Mouse (Mus musculus): ENCODE results near the gene Asxl1. TPM values are rescaled to one million over a fixed set of nuclear protein-coding genes. Genes with fewer than 3 reads are reported as not detected.

The Asxl1 gene
- polyA plus RNA-seq, 1 experiment from 2014 or later: 17.0 TPM

DNA sequence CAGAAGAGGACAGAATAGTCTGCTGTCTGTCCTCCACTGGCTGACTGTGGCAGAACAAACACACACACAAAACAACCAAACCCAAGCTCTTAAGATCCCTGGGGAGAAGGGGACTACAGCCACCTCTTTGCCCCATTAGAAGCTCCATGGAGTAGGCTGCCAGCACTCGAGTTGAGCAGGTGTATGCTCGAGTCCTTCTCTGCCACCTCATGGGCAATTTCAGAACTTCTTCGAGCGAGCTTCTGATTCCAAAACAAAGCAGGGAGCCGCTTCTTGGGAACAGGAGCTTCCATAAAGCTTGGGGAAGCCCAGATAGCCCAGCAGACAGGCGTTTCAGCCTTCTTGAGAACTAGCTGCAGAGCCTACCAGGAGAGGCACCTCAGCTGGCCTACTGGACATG is 66.9 kb downstream of the Asxl1 start:
- Histone ChIP-seq H3K27ac (replicated peaks in 1 of 2; ENCODE audit: control insufficient read depth in 1 of 2, insufficient read depth in 1 of 2, low read depth in 2 of 2, low read length in 2 of 2) (no peak overlapping the region), H3K4me2 (ENCODE audit: low read length) (no peak overlapping the region), H3K36me3 (ENCODE audit: control insufficient read depth, insufficient read depth, low read length) (peaks cover 98% of the 10 kb centered on the region), H3K9ac (ENCODE audit: low read length) (no peak overlapping the region), H3K4me1 (ENCODE audit: control insufficient read depth in 2 of 2, insufficient read depth in 2 of 2, low read length in 2 of 2) (peaks cover 0 to 4% of the 10 kb centered on the region in 2 experiments; a peak in 1 of 4 replicates), H3K27me3 (ENCODE audit: control insufficient read depth, insufficient read depth, low read length) (no peaks in the 10 kb centered on the region), H3K4me3 (ENCODE audit: control insufficient read depth in 1 of 2, insufficient read depth in 1 of 2, low read depth in 1 of 2, low read length in 2 of 2) (no peak overlapping the region), H3K9me3 (ENCODE audit: control insufficient read depth, low read length) (no peaks in the 10 kb centered on the region)
- ATAC-seq (ENCODE audit: insufficient number of reproducible peaks, insufficient read depth, low FRiP score, low read depth): no peak
- WGBS: 64% methylated on average over 6 of the region's 6 CpGs

DNA sequence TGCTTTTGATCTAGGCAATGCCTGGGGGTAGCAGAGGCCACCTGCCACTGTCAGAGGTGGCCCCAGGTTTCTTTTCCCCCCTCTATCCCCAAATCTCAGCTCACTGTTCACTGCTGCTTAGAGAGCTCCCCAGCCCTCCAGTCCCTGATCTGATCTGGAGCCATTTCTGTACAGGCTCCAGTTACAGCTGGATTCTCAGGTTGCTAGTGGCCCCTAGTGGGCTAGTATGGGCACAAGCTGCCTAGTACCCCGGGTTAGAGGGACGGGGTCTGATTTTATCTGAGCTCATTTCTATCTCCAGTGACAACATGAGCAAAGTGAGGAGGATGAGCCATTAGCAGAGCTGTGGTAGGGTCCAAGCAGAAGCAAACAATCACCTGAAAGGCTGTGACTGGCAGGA is 69.0 kb downstream of the Asxl1 start:
- no peak overlapping the region for H3K27ac ChIP-seq (replicated peaks in 1 of 2; ENCODE audit: control insufficient read depth in 1 of 2, insufficient read depth in 1 of 2, low read depth in 2 of 2, low read length in 2 of 2)
- no peaks in the 10 kb centered on the region for H3K9me3 ChIP-seq (ENCODE audit: control insufficient read depth, low read length)
- H3K4me1 ChIP-seq (ENCODE audit: control insufficient read depth in 2 of 2, insufficient read depth in 2 of 2, low read length in 2 of 2): peaks cover 0 to 9% of the 10 kb centered on the region in 2 experiments; a peak in 2 of 4 replicates
- no peak for ATAC-seq (ENCODE audit: insufficient number of reproducible peaks, insufficient read depth, low FRiP score, low read depth)
- H3K4me2 ChIP-seq (ENCODE audit: low read length): no peak overlapping the region
- H3K9ac ChIP-seq (ENCODE audit: low read length): no peak overlapping the region
- no peak overlapping the region for H3K4me3 ChIP-seq (ENCODE audit: control insufficient read depth in 1 of 2, insufficient read depth in 1 of 2, low read depth in 1 of 2, low read length in 2 of 2)
- 11% methylated on average over 2 of the region's 2 CpGs for WGBS
- H3K36me3 ChIP-seq (ENCODE audit: control insufficient read depth, insufficient read depth, low read length): peaks cover 98% of the 10 kb centered on the region
- H3K27me3 ChIP-seq (ENCODE audit: control insufficient read depth, insufficient read depth, low read length): no peaks in the 10 kb centered on the region

DNA sequence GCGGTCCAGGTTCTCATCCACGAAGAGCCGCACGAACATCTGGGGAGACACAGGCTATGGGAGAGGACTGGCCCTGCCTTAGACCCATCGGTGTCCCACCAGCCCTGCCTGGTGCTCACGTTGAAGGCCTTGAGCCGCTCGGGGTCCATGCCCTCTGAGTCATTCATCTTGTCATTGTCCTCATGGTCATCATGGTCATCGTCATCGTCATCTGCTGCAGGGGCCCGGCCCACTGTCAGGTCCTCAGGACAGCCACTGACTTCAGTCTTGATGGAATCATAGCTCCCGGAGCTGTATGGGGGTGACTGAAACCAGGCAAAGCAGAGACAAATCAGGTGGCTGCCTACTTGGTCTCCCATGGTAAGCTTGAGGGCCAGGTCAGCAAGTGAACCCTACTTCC is 72.2 kb downstream of the Asxl1 start:
- Histone ChIP-seq H3K9me3 (ENCODE audit: control insufficient read depth, low read length) (no peaks in the 10 kb centered on the region), H3K4me2 (ENCODE audit: low read length) (no peak overlapping the region), H3K27me3 (ENCODE audit: control insufficient read depth, insufficient read depth, low read length) (no peaks in the 10 kb centered on the region), H3K36me3 (ENCODE audit: control insufficient read depth, insufficient read depth, low read length) (peaks cover 80% of the 10 kb centered on the region), H3K4me1 (ENCODE audit: control insufficient read depth in 2 of 2, insufficient read depth in 2 of 2, low read length in 2 of 2) (peaks cover 8 to 15% of the 10 kb centered on the region in 2 experiments), H3K27ac (replicated peaks in 1 of 2; ENCODE audit: control insufficient read depth in 1 of 2, insufficient read depth in 1 of 2, low read depth in 2 of 2, low read length in 2 of 2) (no peak overlapping the region), H3K9ac (ENCODE audit: low read length) (no peak overlapping the region), H3K4me3 (ENCODE audit: control insufficient read depth in 1 of 2, insufficient read depth in 1 of 2, low read depth in 1 of 2, low read length in 2 of 2) (no peak overlapping the region)
- 91% methylated on average over 12 of the region's 12 CpGs for WGBS
- ATAC-seq (ENCODE audit: insufficient number of reproducible peaks, insufficient read depth, low FRiP score, low read depth): no peak

- H3K9me3 ChIP-seq (ENCODE audit: control insufficient read depth, low read length): no peaks in the 10 kb centered on the region
- WGBS: 67% methylated on average over 1 of the region's 1 CpGs
- H3K4me3 ChIP-seq (ENCODE audit: control insufficient read depth in 1 of 2, insufficient read depth in 1 of 2, low read depth in 1 of 2, low read length in 2 of 2): no peak overlapping the region
- no peak overlapping the region for H3K27ac ChIP-seq (replicated peaks in 1 of 2; ENCODE audit: control insufficient read depth in 1 of 2, insufficient read depth in 1 of 2, low read depth in 2 of 2, low read length in 2 of 2)
- no peak for ATAC-seq (ENCODE audit: insufficient number of reproducible peaks, insufficient read depth, low FRiP score, low read depth)
- peaks cover 79% of the 10 kb centered on the region for H3K36me3 ChIP-seq (ENCODE audit: control insufficient read depth, insufficient read depth, low read length)
- no peak overlapping the region for H3K4me2 ChIP-seq (ENCODE audit: low read length)
- H3K4me1 ChIP-seq (ENCODE audit: control insufficient read depth in 2 of 2, insufficient read depth in 2 of 2, low read length in 2 of 2): peaks cover 12 to 20% of the 10 kb centered on the region in 2 experiments
- H3K9ac ChIP-seq (ENCODE audit: low read length): no peak overlapping the region
- no peaks in the 10 kb centered on the region for H3K27me3 ChIP-seq (ENCODE audit: control insufficient read depth, insufficient read depth, low read length)
These were observed 72.8 kb downstream of the Asxl1 start for GRCm38 (mm10) chr2:153418381-153418780.

DNA sequence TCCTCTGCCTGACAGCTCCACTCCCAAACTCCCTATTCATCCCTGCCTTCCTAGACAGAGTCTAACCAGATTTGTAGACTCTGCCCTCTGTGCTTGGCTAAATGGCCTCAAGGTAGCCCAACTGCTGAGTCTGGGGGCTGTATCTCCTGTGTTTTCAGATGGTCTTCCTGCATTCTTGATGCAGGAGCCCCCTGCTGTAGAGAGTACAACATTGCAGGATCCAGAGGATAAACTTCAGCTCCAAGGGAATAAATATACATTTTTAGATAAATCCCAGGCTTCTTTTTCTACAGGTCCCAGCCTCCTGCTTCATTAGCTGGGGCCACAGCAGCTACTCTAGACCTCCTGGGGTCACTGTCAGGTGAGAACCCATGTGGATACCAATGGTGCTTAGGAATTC is 75.6 kb downstream of the Asxl1 start:
- no peak for ATAC-seq (ENCODE audit: insufficient number of reproducible peaks, insufficient read depth, low FRiP score, low read depth)

DNA sequence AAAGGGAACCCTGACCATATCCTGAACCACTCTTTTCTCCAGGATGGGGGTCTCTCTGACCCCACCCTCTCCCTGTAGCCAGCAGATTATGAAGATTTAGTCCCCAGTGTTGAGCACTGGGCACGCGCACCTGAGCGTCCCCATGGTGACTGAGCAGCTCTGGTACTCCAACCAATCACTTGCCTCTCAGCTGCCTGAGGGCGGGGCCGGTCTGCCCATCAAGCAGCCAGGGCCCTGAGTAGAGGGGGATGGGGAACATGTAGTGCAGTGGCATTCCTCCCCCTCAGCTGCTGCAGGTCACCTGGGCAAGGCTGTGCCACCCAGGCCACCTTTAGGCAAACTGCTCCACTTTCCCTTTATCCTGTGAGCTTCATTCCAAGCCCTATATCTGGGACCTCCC is 76.4 kb downstream of the Asxl1 start:
- Histone ChIP-seq H3K27me3 (ENCODE audit: control insufficient read depth, insufficient read depth, low read length) (no peaks in the 10 kb centered on the region), H3K4me2 (ENCODE audit: low read length) (no peak overlapping the region), H3K9me3 (ENCODE audit: control insufficient read depth, low read length) (no peaks in the 10 kb centered on the region), H3K4me3 (ENCODE audit: control insufficient read depth in 1 of 2, insufficient read depth in 1 of 2, low read depth in 1 of 2, low read length in 2 of 2) (no peak overlapping the region), H3K36me3 (ENCODE audit: control insufficient read depth, insufficient read depth, low read length) (peaks cover 62% of the 10 kb centered on the region), H3K4me1 (ENCODE audit: control insufficient read depth in 2 of 2, insufficient read depth in 2 of 2, low read length in 2 of 2) (peaks cover 33 to 53% of the 10 kb centered on the region in 2 experiments), H3K27ac (replicated peaks in 1 of 2; ENCODE audit: control insufficient read depth in 1 of 2, insufficient read depth in 1 of 2, low read depth in 2 of 2, low read length in 2 of 2) (no peak overlapping the region), H3K9ac (ENCODE audit: low read length) (no peak overlapping the region)
- ATAC-seq (ENCODE audit: insufficient number of reproducible peaks, insufficient read depth, low FRiP score, low read depth): no peak
- 45% methylated on average over 5 of the region's 5 CpGs for WGBS

More for the DNA sequence above, 75.6 kb downstream of the Asxl1 start:
- H3K27ac ChIP-seq (replicated peaks in 1 of 2; ENCODE audit: control insufficient read depth in 1 of 2, insufficient read depth in 1 of 2, low read depth in 2 of 2, low read length in 2 of 2): no peak overlapping the region
- H3K9ac ChIP-seq (ENCODE audit: low read length): no peak overlapping the region
- H3K4me1 ChIP-seq (ENCODE audit: control insufficient read depth in 2 of 2, insufficient read depth in 2 of 2, low read length in 2 of 2): peaks cover 29 to 48% of the 10 kb centered on the region in 2 experiments
- H3K4me2 ChIP-seq (ENCODE audit: low read length): no peak overlapping the region
- H3K9me3 ChIP-seq (ENCODE audit: control insufficient read depth, low read length): no peaks in the 10 kb centered on the region
- H3K27me3 ChIP-seq (ENCODE audit: control insufficient read depth, insufficient read depth, low read length): no peaks in the 10 kb centered on the region
- peaks cover 70% of the 10 kb centered on the region for H3K36me3 ChIP-seq (ENCODE audit: control insufficient read depth, insufficient read depth, low read length)
- H3K4me3 ChIP-seq (ENCODE audit: control insufficient read depth in 1 of 2, insufficient read depth in 1 of 2, low read depth in 1 of 2, low read length in 2 of 2): no peak overlapping the region

DNA sequence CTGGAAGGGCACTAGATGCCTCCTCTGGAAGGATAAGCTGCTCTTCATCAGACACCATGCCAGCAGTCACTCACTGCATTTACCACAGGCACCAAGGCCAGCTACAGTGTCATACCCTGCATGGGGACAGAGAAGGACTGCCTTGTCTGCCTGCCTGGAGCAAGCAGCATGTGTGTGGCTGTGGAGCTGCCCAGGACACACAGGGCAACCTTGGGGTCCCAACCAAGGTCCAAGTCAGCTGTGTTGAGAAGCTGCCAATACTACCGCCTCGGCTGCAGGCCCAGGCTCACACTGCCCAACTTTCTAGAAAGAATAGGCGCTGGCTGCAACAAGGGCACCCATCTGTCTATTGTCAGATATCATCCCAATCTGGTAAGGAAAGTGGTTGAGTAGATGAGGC is 77.5 kb downstream of the Asxl1 start:
- no peak overlapping the region for H3K4me2 ChIP-seq (ENCODE audit: low read length)
- no peak for ATAC-seq (ENCODE audit: insufficient number of reproducible peaks, insufficient read depth, low FRiP score, low read depth)
- peaks cover 57% of the 10 kb centered on the region for H3K36me3 ChIP-seq (ENCODE audit: control insufficient read depth, insufficient read depth, low read length)
- no peaks in the 10 kb centered on the region for H3K27me3 ChIP-seq (ENCODE audit: control insufficient read depth, insufficient read depth, low read length)
- peak overlapping the region in 1 of 2 experiments; percentile 26; a peak in 1 of 4 replicates for H3K27ac ChIP-seq (replicated peaks in 1 of 2; ENCODE audit: control insufficient read depth in 1 of 2, insufficient read depth in 1 of 2, low read depth in 2 of 2, low read length in 2 of 2)
- H3K9me3 ChIP-seq (ENCODE audit: control insufficient read depth, low read length): no peaks in the 10 kb centered on the region
- H3K4me1 ChIP-seq (ENCODE audit: control insufficient read depth in 2 of 2, insufficient read depth in 2 of 2, low read length in 2 of 2): peaks cover 33 to 64% of the 10 kb centered on the region in 2 experiments
- WGBS: 67% methylated on average over 3 of the region's 3 CpGs
- H3K4me3 ChIP-seq (ENCODE audit: control insufficient read depth in 1 of 2, insufficient read depth in 1 of 2, low read depth in 1 of 2, low read length in 2 of 2): no peak overlapping the region
- 0 out of 2 replicates have a peak overlapping the region, but pooled peaks have one; percentile 12 for H3K9ac ChIP-seq (ENCODE audit: low read length)

DNA sequence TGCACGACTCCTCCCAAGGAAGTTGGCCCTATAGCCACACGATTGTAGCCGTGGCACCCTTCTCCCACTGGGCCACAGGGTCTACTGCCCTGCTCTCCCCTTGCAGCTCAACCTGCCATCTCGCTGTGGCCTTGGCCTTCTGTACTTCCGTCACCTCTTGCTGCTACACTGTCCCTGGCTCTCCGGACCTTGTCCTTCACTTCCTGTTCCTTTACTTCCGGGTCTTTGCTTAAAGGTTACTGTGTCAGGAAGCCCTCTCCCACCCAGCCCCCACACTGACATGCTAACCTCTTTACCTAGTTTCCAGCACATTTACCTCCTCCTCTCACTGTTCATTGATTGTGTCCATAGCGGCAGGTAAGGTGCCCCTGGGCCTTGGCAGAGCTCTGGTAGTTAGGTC is 78.9 kb downstream of the Asxl1 start:
- no peak overlapping the region for H3K27ac ChIP-seq (replicated peaks in 1 of 2; ENCODE audit: control insufficient read depth in 1 of 2, insufficient read depth in 1 of 2, low read depth in 2 of 2, low read length in 2 of 2)
- no peaks in the 10 kb centered on the region for H3K9me3 ChIP-seq (ENCODE audit: control insufficient read depth, low read length)
- no peak for ATAC-seq (ENCODE audit: insufficient number of reproducible peaks, insufficient read depth, low FRiP score, low read depth)
- H3K4me3 ChIP-seq (ENCODE audit: control insufficient read depth in 1 of 2, insufficient read depth in 1 of 2, low read depth in 1 of 2, low read length in 2 of 2): no peak overlapping the region
- 74% methylated on average over 8 of the region's 8 CpGs for WGBS
- no peak overlapping the region for H3K4me2 ChIP-seq (ENCODE audit: low read length)
- H3K9ac ChIP-seq (ENCODE audit: low read length): no peak overlapping the region
- H3K36me3 ChIP-seq (ENCODE audit: control insufficient read depth, insufficient read depth, low read length): peaks cover 52% of the 10 kb centered on the region
- no peaks in the 10 kb centered on the region for H3K27me3 ChIP-seq (ENCODE audit: control insufficient read depth, insufficient read depth, low read length)
- peaks cover 45 to 71% of the 10 kb centered on the region in 2 experiments for H3K4me1 ChIP-seq (ENCODE audit: control insufficient read depth in 2 of 2, insufficient read depth in 2 of 2, low read length in 2 of 2)
